Mouse (Mus musculus) MEL (cell line): ENCODE results near the gene Nemf. TPM values are rescaled to one million over a fixed set of nuclear protein-coding genes. Genes with fewer than 3 reads are reported as not detected.

Source experiments
- DNase-seq: peaks from one replicate; pipeline ENCODE4 v3.0.0; 2011; ENCODE audit warnings: low read depth, low spot score
- H3K27ac ChIP-seq: 2 replicates; pipeline ENCODE4 v1.5.1; 2012; ENCODE audit warnings: low read depth, mild to moderate bottlenecking, control low read depth, low read length, moderate library complexity; ENCODE audit not compliant: control insufficient read depth
- H3K27me3 ChIP-seq, 2 experiments: fragments of 150-350 bp in 1 of 2; sonication (generic) in 1 of 2; 2 replicates each; pipeline ENCODE4 v1.6.1; 2012; ENCODE audit warnings: low read length in 2 of 2, mild to moderate bottlenecking in 2 of 2, improper control_type of control experiment in 1 of 2, moderate library complexity in 1 of 2; ENCODE audit not compliant: insufficient read depth in 2 of 2, control insufficient read depth in 1 of 2
- H3K36me3 ChIP-seq, 2 experiments: 2 replicates each; pipeline ENCODE4 v1.6.1; 2012 to 2014; ENCODE audit warnings: low read length in 2 of 2, improper control_type of control experiment in 1 of 2, inconsistent platforms in 1 of 2, mild to moderate bottlenecking in 1 of 2; ENCODE audit not compliant: insufficient read depth in 2 of 2, control insufficient read depth in 1 of 2
- H3K4me1 ChIP-seq, 2 experiments: fragments of 150-350 bp in 1 of 2; sonication (generic) in 1 of 2; 2 replicates each; pipeline ENCODE4 v1.6.1; 2012; ENCODE audit warnings: low read length in 2 of 2, improper control_type of control experiment in 1 of 2, mild to moderate bottlenecking in 1 of 2; ENCODE audit not compliant: insufficient read depth in 2 of 2, control insufficient read depth in 1 of 2
- H3K4me3 ChIP-seq, 2 experiments: fragments of 150-350 bp in 1 of 2; sonication (generic) in 1 of 2; 2 replicates each; pipeline ENCODE4 v1.5.1; 2012; ENCODE audit warnings: low read depth in 2 of 2, low read length in 2 of 2, mild to moderate bottlenecking in 2 of 2, moderate library complexity in 2 of 2, control low read depth in 1 of 2, improper control_type of control experiment in 1 of 2; ENCODE audit not compliant: control insufficient read depth in 1 of 2, insufficient read depth in 1 of 2
- H3K79me2 ChIP-seq: 2 replicates; pipeline ENCODE4 v1.6.1; 2012; ENCODE audit warnings: mild to moderate bottlenecking, low read length, moderate library complexity; ENCODE audit not compliant: control insufficient read depth, poor library complexity, insufficient read depth
- H3K9ac ChIP-seq: 2 replicates; pipeline ENCODE4 v1.6.1; 2012; ENCODE audit warnings: low read depth, mild to moderate bottlenecking, control low read depth, low read length, moderate library complexity; ENCODE audit not compliant: control insufficient read depth, poor library complexity, severe bottlenecking
- H3K9me3 ChIP-seq: fragments of 150-350 bp; sonication (generic); replicated peaks from 2 replicates; pipeline ENCODE4 v1.6.1; 2012; ENCODE audit warnings: mild to moderate bottlenecking, low read length, improper control_type of control experiment, moderate library complexity; ENCODE audit not compliant: insufficient read depth
- CHD2 ChIP-seq: IDR thresholded peaks from 2 replicates; pipeline ENCODE4 v1.6.1; 2011; ENCODE audit warnings: low read length, improper control_type of control experiment
- EP300 ChIP-seq, 2 experiments: IDR thresholded peaks; 2 replicates each; pipeline ENCODE4 v1.6.1; 2011; ENCODE audit warnings: improper control_type of control experiment in 2 of 2, low read length in 2 of 2, low read depth in 1 of 2, mild to moderate bottlenecking in 1 of 2
- ETS1 ChIP-seq: IDR thresholded peaks from 2 replicates; pipeline ENCODE4 v1.6.1; 2012; ENCODE audit warnings: low read depth, mild to moderate bottlenecking, inconsistent platforms, low read length, improper control_type of control experiment, moderate library complexity
- GABPA ChIP-seq: IDR thresholded peaks from 2 replicates; pipeline ENCODE4 v1.6.1; 2012; ENCODE audit warnings: low read depth, mild to moderate bottlenecking, inconsistent platforms, low read length, improper control_type of control experiment, moderate library complexity
- GATA1 ChIP-seq: IDR thresholded peaks from 2 replicates; pipeline ENCODE4 v1.6.1; 2011; ENCODE audit warnings: low read depth, low read length, improper control_type of control experiment
- JUND ChIP-seq: IDR thresholded peaks from 2 replicates; pipeline ENCODE4 v1.6.1; 2011; ENCODE audit warnings: low read depth, mild to moderate bottlenecking, improper control_type of control experiment, low read length
- KAT2A ChIP-seq: conservative IDR thresholded peaks from 2 replicates; pipeline ENCODE4 v1.6.1; 2012; ENCODE audit warnings: low read depth, low read length, improper control_type of control experiment, inconsistent platforms
- MAZ ChIP-seq: IDR thresholded peaks from 2 replicates; pipeline ENCODE4 v1.6.1; 2012; ENCODE audit warnings: low read depth, mild to moderate bottlenecking, inconsistent platforms, low read length, improper control_type of control experiment
- MEF2A ChIP-seq: IDR thresholded peaks from 2 replicates; pipeline ENCODE4 v1.6.1; 2014; ENCODE audit warnings: low read depth, mild to moderate bottlenecking, inconsistent platforms, low read length, improper control_type of control experiment; ENCODE audit not compliant: poor library complexity, insufficient replicate concordance, severe bottlenecking; ENCODE audit errors: extremely low read depth
- MYC ChIP-seq: IDR thresholded peaks from 2 replicates; pipeline ENCODE4 v1.6.1; 2011; ENCODE audit warnings: low read depth, mild to moderate bottlenecking, low read length, improper control_type of control experiment, moderate library complexity
- NRF1 ChIP-seq: IDR thresholded peaks from 2 replicates; pipeline ENCODE4 v1.6.1; 2014; ENCODE audit warnings: low read depth, mild to moderate bottlenecking, inconsistent platforms, low read length, improper control_type of control experiment, moderate library complexity; ENCODE audit not compliant: poor library complexity, insufficient read depth, severe bottlenecking
- RAD21 ChIP-seq: IDR thresholded peaks from 2 replicates; pipeline ENCODE4 v1.6.1; 2011; ENCODE audit warnings: mild to moderate bottlenecking, low read depth, low read length, improper control_type of control experiment
- SIN3A ChIP-seq: IDR thresholded peaks from 2 replicates; pipeline ENCODE4 v1.6.1; 2012; ENCODE audit warnings: low read length, improper control_type of control experiment, inconsistent platforms
- SMC3 ChIP-seq: IDR thresholded peaks from 2 replicates; pipeline ENCODE4 v1.6.1; 2011; ENCODE audit warnings: low read depth, low read length, improper control_type of control experiment
- TBP ChIP-seq: IDR thresholded peaks from 2 replicates; pipeline ENCODE4 v1.8.0; 2011; ENCODE audit warnings: low read depth, low read length, improper control_type of control experiment
- TCF12 ChIP-seq: IDR thresholded peaks from 2 replicates; pipeline ENCODE4 v1.6.1; 2014; ENCODE audit warnings: low read depth, mild to moderate bottlenecking, inconsistent platforms, low read length, improper control_type of control experiment, moderate library complexity
- ZKSCAN1 ChIP-seq: IDR thresholded peaks from 2 replicates; pipeline ENCODE4 v1.6.1; 2012; ENCODE audit warnings: low read depth, mild to moderate bottlenecking, inconsistent platforms, low read length, improper control_type of control experiment, moderate library complexity
- ZNF384 ChIP-seq: IDR thresholded peaks from 2 replicates; pipeline ENCODE4 v1.6.1; 2012; ENCODE audit warnings: low read depth, mild to moderate bottlenecking, inconsistent platforms, low read length, improper control_type of control experiment
- polyA plus RNA-seq, 2 experiments: library from polyadenylated mRNA; stranded (reverse) in 1 of 2; unstranded in 1 of 2; fragments of >175 nt in 1 of 2; fragments of >200 nt in 1 of 2; gene quantifications; 2 replicates each; pipeline versions ENCODE4 v1.2.1 to v1.2.4; 2012; ENCODE audit warnings: low replicate concordance in 2 of 2, low read depth in 1 of 2; ENCODE audit not compliant: insufficient read length in 2 of 2, insufficient read depth in 1 of 2, missing spikeins in 1 of 2
- total RNA-seq: library from RNA; depleted of rRNA; stranded (reverse); fragments of 300-350 nt; gene quantifications from 2 replicates; pipeline ENCODE4 v1.2.3, GENCODE M21; 2012

Nemf gene
- total and polyA plus RNA-seq, 3 experiments = 30.2 to 33.4 TPM; not detected in 1

DNA sequence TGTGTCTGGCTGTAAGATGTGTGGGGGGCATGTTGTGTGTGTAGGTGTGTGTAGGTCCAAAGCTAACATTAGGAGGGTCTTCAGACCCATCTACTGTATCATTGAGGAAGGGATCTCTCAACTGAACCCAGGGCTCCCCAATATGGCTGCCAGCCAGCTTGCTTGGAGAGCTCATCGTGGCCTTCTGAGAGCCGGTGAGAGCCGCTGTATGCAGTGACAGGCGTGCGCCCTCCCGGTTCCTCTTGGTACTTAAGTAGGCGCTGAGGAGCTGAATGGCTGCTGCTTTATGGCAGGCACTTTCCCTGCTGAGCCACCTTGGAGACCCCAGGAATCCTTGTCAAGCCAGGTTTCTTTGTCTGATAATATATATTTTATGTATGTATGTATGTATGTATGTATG is 50.6 kb downstream of the Nemf start:
- H3K36me3 ChIP-seq = peaks cover 0 to 17% of the 10 kb centered on the region in 2 experiments; a peak in 2 of 4 replicates
- no peaks in the 10 kb centered on the region for H3K4me1 ChIP-seq
- no peak overlapping the region for H3K4me3 ChIP-seq
- H3K9me3 ChIP-seq = no peaks in the 10 kb centered on the region
- no peak overlapping the region for H3K9ac ChIP-seq
- TF ChIP-seq SIN3A (no peak), NRF1 (no peak), MAZ (no peak), CHD2 (no peak), SMC3 (no peak)
- no peak overlapping the region for H3K27ac ChIP-seq
- no peaks in the 10 kb centered on the region for H3K79me2 ChIP-seq
- no peak for DNase-seq
- H3K27me3 ChIP-seq = no peaks in the 10 kb centered on the region

DNA sequence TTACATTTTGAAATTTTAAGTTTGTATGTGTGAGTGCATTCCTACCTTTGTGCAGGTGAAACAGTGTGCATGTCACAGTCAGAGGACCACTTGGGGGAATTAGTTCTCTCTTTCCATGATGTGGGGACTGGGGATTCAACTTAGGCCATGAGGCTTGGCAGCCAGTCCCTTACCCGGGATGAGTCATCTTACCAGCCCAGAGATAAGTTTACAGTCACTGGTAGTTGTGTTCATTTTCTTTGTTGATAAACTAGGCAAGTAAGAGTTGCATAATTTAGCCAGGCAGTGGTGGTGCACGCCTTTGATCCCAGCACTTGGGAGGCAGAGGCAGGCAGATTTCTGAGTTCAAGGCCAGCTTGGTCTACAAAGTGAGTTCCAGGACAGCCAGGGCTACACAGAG is 52.9 kb downstream of the Nemf start:
- Histone ChIP-seq H3K9ac (no peak overlapping the region), H3K4me1 (no peaks in the 10 kb centered on the region), H3K27ac (no peak overlapping the region), H3K36me3 (peaks cover 0 to 17% of the 10 kb centered on the region in 2 experiments; a peak in 2 of 4 replicates), H3K79me2 (0 out of 2 replicates have a peak, but pooled peaks cover under 1% of the 10 kb centered on the region), H3K27me3 (no peaks in the 10 kb centered on the region), H3K4me3 (no peak overlapping the region), H3K9me3 (no peaks in the 10 kb centered on the region)
- TF ChIP-seq GATA1 (peak; percentile 55), RAD21 (no peak), ETS1 (0 out of 2 replicates have a peak, but pooled peaks have one; percentile 7), JUND (peak; percentile 62; the same call in 1 of the 2 replicates), EP300 (IDR thresholded peaks at IDR 0.05; ENCODE audit: low read depth in 1 of 2, low read length in 2 of 2) (peak; percentile 18 to 34; a peak in 3 of 4 replicates)
- DNase-seq = peak; percentile 52

DNA sequence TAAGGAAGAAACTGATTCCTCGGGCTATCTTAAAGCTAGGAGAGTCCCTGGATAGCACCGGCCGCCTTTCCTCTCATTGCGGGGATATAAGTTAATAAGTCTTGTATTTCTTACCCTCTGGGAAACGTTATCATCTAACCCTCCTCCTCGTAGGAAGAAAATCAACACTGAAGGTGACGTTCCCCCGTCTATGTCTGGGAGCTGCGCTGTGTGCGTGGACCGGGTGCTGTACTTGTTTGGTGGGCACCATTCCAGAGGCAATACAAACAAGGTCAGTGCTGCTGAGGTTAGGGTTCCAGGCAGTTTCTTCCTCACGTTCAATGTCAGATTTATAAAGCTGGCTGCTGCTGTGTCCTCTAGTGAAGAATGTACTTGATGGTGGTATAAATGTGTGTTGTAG is 54.8 kb downstream of the Nemf start:
- Histone ChIP-seq H3K27ac (no peak overlapping the region), H3K4me1 (peaks cover 4 to 6% of the 10 kb centered on the region in 2 experiments; a peak in 2 of 4 replicates), H3K4me3 (no peak overlapping the region), H3K36me3 (peaks cover 4 to 14% of the 10 kb centered on the region in 2 experiments), H3K79me2 (peaks cover 9% of the 10 kb centered on the region), H3K27me3 (no peaks in the 10 kb centered on the region), H3K9me3 (no peaks in the 10 kb centered on the region), H3K9ac (no peak overlapping the region)
- no peak for TF ChIP-seq SIN3A
- TF ChIP-seq ZKSCAN1 = no peak
- no peak for TF ChIP-seq MYC
- no peak for TF ChIP-seq CHD2
- no peak for TF ChIP-seq MEF2A
- TF ChIP-seq TCF12 = no peak
- no peak for TF ChIP-seq MAZ
- no peak for TF ChIP-seq GABPA
- no peak for TF ChIP-seq KAT2A
- TF ChIP-seq EP300 (IDR thresholded peaks at IDR 0.05; ENCODE audit: low read depth in 1 of 2, low read length in 2 of 2) = no peak
- no peak for TF ChIP-seq TBP
- TF ChIP-seq ZNF384 = no peak
- TF ChIP-seq ETS1 = no peak
- DNase-seq = no peak
